Mouse (Mus musculus) spleen, adult 12 weeks (tissue): Measurements from ENCODE around the gene Crym.

Source experiments
- DNase-seq: peaks from one replicate; pipeline ENCODE4 v3.0.0; 2022; ENCODE audit warnings: low spot score

Crym gene

GRCm38 (mm10) chr7:120201771-120202170 is at the start of gene Crym:
Crym (minus strand) TSS chr7:120202111.
- no peak for DNase-seq

- no peak for DNase-seq
These were observed 39.2 kb upstream of the Crym start for GRCm38 (mm10) chr7:120241092-120241491.

GRCm38 (mm10) chr7:120228541-120228940 is 26.6 kb upstream of the Crym start:
- DNase-seq, result no peak

GRCm38 (mm10) chr7:120205989-120206388 is 4.1 kb upstream of the Crym start:
- no peak for DNase-seq

- DNase-seq, result no peak
These were observed 1.9 kb upstream of the Crym start, which contains the start of gene Abca14 for GRCm38 (mm10) chr7:120203789-120204188. Abca14 (plus strand) TSS chr7:120203961.

- no peak for DNase-seq
These were observed 623 bp downstream of the Crym start for GRCm38 (mm10) chr7:120201231-120201744.

- no peak for DNase-seq
These were observed 6.7 kb downstream of the Crym start for GRCm38 (mm10) chr7:120195207-120195606.

GRCm38 (mm10) chr7:120192816-120193215 is 9.1 kb downstream of the Crym start:
- DNase-seq, result no peak

GRCm38 (mm10) chr7:120192207-120192606 is 9.7 kb downstream of the Crym start:
- no peak for DNase-seq

GRCm38 (mm10) chr7:120190150-120190665 is 11.7 kb downstream of the Crym start:
- no peak for DNase-seq

GRCm38 (mm10) chr7:120189369-120190149 is 12.4 kb downstream of the Crym start:
- DNase-seq, result no peak

GRCm38 (mm10) chr7:120188946-120189345 is 13.0 kb downstream of the Crym start:
- DNase-seq, result no peak

GRCm38 (mm10) chr7:120182891-120183290 is 19.0 kb downstream of the Crym start:
- no peak for DNase-seq

- no peak for DNase-seq
These were observed 20.3 kb downstream of the Crym start for GRCm38 (mm10) chr7:120181401-120182230.

GRCm38 (mm10) chr7:120180547-120180946 is 21.4 kb downstream of the Crym start:
- no peak for DNase-seq

GRCm38 (mm10) chr7:120178935-120179334 is 23.0 kb downstream of the Crym start:
- no peak for DNase-seq

- no peak for DNase-seq
These were observed 24.3 kb downstream of the Crym start for GRCm38 (mm10) chr7:120177611-120178010.

GRCm38 (mm10) chr7:120174723-120175504 is 27.0 kb downstream of the Crym start:
- no peak for DNase-seq

GRCm38 (mm10) chr7:120173603-120174244 is 28.2 kb downstream of the Crym start, which contains the start of gene Anks4b:
Anks4b (plus strand) TSS chr7:120173858.
- DNase-seq, result no peak

GRCm38 (mm10) chr7:120172188-120172700 is 29.7 kb downstream of the Crym start:
- DNase-seq, result no peak
